Mouse (Mus musculus): ENCODE measurements around the gene Plbd2. TPM values are rescaled to one million over a fixed set of nuclear protein-coding genes. Genes with fewer than 3 reads are reported as not detected.

The Plbd2 gene
- polyA plus RNA-seq, 1 experiment, result 75.3 TPM

GRCm38 (mm10) chr5:120468830-120469229 is 34.6 kb downstream of the Plbd2 start:
- TF ChIP-seq CEBPB (IDR thresholded peaks at IDR 0.05; ENCODE audit: insufficient read depth, poor library complexity, severe bottlenecking) (no peak), MAX (IDR thresholded peaks at IDR 0.05; ENCODE audit: low read depth) (no peak), POLR2A (IDR thresholded peaks at IDR 0.05; ENCODE audit: insufficient read length, low read depth) (no peak), POLR2AphosphoS2 (IDR thresholded peaks at IDR 0.05; ENCODE audit: insufficient read length, low read depth) (no peak), USF1 (IDR thresholded peaks at IDR 0.05; ENCODE audit: low read depth) (no peak), TCF12 (IDR thresholded peaks at IDR 0.05; ENCODE audit: insufficient read depth, poor library complexity, severe bottlenecking) (no peak), MYOD1 (IDR thresholded peaks at IDR 0.05; ENCODE audit: control insufficient read depth in 1 of 3, insufficient read length in 2 of 3, low read depth in 2 of 3) (no peak), E2F4 (IDR thresholded peaks at IDR 0.05; ENCODE audit: insufficient read depth) (no peak), REST (IDR thresholded peaks at IDR 0.05; ENCODE audit: insufficient read depth, insufficient read length) (no peak), MYOG (IDR thresholded peaks at IDR 0.05; ENCODE audit: control insufficient read depth in 1 of 3, insufficient read depth in 1 of 3, insufficient read length in 2 of 3, low read depth in 2 of 3) (no peak)
- H3K27me3 ChIP-seq (ENCODE audit: control insufficient read depth, insufficient read depth, insufficient read length), result peaks cover 36% of the 10 kb centered on the region
- H3K4me3 ChIP-seq, result no peak overlapping the region
- no peak overlapping the region for H3ac ChIP-seq (ENCODE audit: control insufficient read depth, insufficient read length)
- no peaks in the 10 kb centered on the region for H3K79me2 ChIP-seq (ENCODE audit: control insufficient read depth, insufficient read depth)
- no peaks in the 10 kb centered on the region for H3K36me3 ChIP-seq (ENCODE audit: control insufficient read depth, insufficient read depth)
- H3K4me2 ChIP-seq (ENCODE audit: low read depth), result no peak overlapping the region

- no peak overlapping the region for H3K4me3 ChIP-seq
- TF ChIP-seq POLR2AphosphoS2 (IDR thresholded peaks at IDR 0.05; ENCODE audit: insufficient read length, low read depth) (no peak), E2F4 (IDR thresholded peaks at IDR 0.05; ENCODE audit: insufficient read depth) (no peak)
- no peak overlapping the region for H3K4me2 ChIP-seq (ENCODE audit: low read depth)
- no peaks in the 10 kb centered on the region for H3K79me2 ChIP-seq (ENCODE audit: control insufficient read depth, insufficient read depth)
- H3K27me3 ChIP-seq (ENCODE audit: control insufficient read depth, insufficient read depth, insufficient read length), result peaks cover 32% of the 10 kb centered on the region
- no peaks in the 10 kb centered on the region for H3K36me3 ChIP-seq (ENCODE audit: control insufficient read depth, insufficient read depth)
- no peak overlapping the region for H3ac ChIP-seq (ENCODE audit: control insufficient read depth, insufficient read length)
Observed at GRCm38 (mm10) chr5:120468336-120468735, 35.1 kb downstream of the Plbd2 start.

- TF ChIP-seq MYOD1 (IDR thresholded peaks at IDR 0.05; ENCODE audit: control insufficient read depth in 1 of 3, insufficient read length in 2 of 3, low read depth in 2 of 3) (no peak), CEBPB (IDR thresholded peaks at IDR 0.05; ENCODE audit: insufficient read depth, poor library complexity, severe bottlenecking) (no peak), TCF3 (IDR thresholded peaks at IDR 0.05; ENCODE audit: insufficient read length, low read depth) (no peak), MYOG (IDR thresholded peaks at IDR 0.05; ENCODE audit: control insufficient read depth in 1 of 3, insufficient read depth in 1 of 3, insufficient read length in 2 of 3, low read depth in 2 of 3) (no peak), POLR2A (IDR thresholded peaks at IDR 0.05; ENCODE audit: insufficient read length, low read depth) (no peak), USF1 (IDR thresholded peaks at IDR 0.05; ENCODE audit: low read depth) (no peak), POLR2AphosphoS2 (IDR thresholded peaks at IDR 0.05; ENCODE audit: insufficient read length, low read depth) (no peak), MAX (IDR thresholded peaks at IDR 0.05; ENCODE audit: low read depth) (no peak), TCF12 (IDR thresholded peaks at IDR 0.05; ENCODE audit: insufficient read depth, poor library complexity, severe bottlenecking) (no peak)
- H3K79me2 ChIP-seq (ENCODE audit: control insufficient read depth, insufficient read depth), result no peaks in the 10 kb centered on the region
- H3K4me2 ChIP-seq (ENCODE audit: low read depth), result no peak overlapping the region
- H3K27me3 ChIP-seq (ENCODE audit: control insufficient read depth, insufficient read depth, insufficient read length), result peaks cover 27% of the 10 kb centered on the region
- H3ac ChIP-seq (ENCODE audit: control insufficient read depth, insufficient read length), result no peak overlapping the region
- H3K4me3 ChIP-seq, result no peak overlapping the region
- H3K36me3 ChIP-seq (ENCODE audit: control insufficient read depth, insufficient read depth), result no peaks in the 10 kb centered on the region
Observed at GRCm38 (mm10) chr5:120467026-120467425, 36.4 kb downstream of the Plbd2 start.

- Histone ChIP-seq H3K4me3 (no peak overlapping the region), H3K27me3 (ENCODE audit: control insufficient read depth, insufficient read depth, insufficient read length) (peaks cover 30% of the 10 kb centered on the region), H3ac (ENCODE audit: control insufficient read depth, insufficient read length) (no peak overlapping the region), H3K79me2 (ENCODE audit: control insufficient read depth, insufficient read depth) (no peaks in the 10 kb centered on the region), H3K4me2 (ENCODE audit: low read depth) (no peak overlapping the region), H3K36me3 (ENCODE audit: control insufficient read depth, insufficient read depth) (no peaks in the 10 kb centered on the region)
- TF ChIP-seq MYOG (IDR thresholded peaks at IDR 0.05; ENCODE audit: control insufficient read depth in 1 of 3, insufficient read depth in 1 of 3, insufficient read length in 2 of 3, low read depth in 2 of 3), result no peak
Observed at GRCm38 (mm10) chr5:120465860-120466259, 37.6 kb downstream of the Plbd2 start.

DNA sequence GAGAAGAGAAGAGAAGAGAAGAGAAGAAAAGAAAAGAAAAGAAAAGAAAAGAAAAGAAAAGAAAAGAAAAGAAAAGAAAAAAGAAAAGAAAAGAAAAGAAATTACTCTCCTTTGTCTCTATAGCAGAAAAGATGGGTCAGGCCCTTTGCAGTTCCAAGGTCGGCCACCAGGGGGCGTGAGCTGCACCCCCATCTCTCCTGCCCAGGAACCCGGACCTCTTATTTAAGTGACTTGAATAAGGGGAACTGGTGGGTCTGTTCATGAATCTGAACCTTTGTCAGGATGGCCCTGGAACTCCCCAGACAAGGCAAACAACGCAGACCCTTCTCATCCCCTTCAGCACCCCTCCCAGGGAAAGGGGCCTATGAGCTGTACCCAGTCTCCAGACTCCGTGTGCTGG is 38.4 kb downstream of the Plbd2 start:
- TF ChIP-seq MYOG (IDR thresholded peaks at IDR 0.05; ENCODE audit: control insufficient read depth in 1 of 3, insufficient read depth in 1 of 3, insufficient read length in 2 of 3, low read depth in 2 of 3) (no peak), TCF12 (IDR thresholded peaks at IDR 0.05; ENCODE audit: insufficient read depth, poor library complexity, severe bottlenecking) (no peak), MAX (IDR thresholded peaks at IDR 0.05; ENCODE audit: low read depth) (no peak), POLR2A (IDR thresholded peaks at IDR 0.05; ENCODE audit: insufficient read length, low read depth) (no peak), MYOD1 (IDR thresholded peaks at IDR 0.05; ENCODE audit: control insufficient read depth in 1 of 3, insufficient read length in 2 of 3, low read depth in 2 of 3) (no peak), USF1 (IDR thresholded peaks at IDR 0.05; ENCODE audit: low read depth) (no peak), POLR2AphosphoS2 (IDR thresholded peaks at IDR 0.05; ENCODE audit: insufficient read length, low read depth) (no peak), CEBPB (IDR thresholded peaks at IDR 0.05; ENCODE audit: insufficient read depth, poor library complexity, severe bottlenecking) (no peak), REST (IDR thresholded peaks at IDR 0.05; ENCODE audit: insufficient read depth, insufficient read length) (no peak), SRF (IDR thresholded peaks at IDR 0.05; ENCODE audit: control insufficient read depth, insufficient read length, low read depth) (no peak), E2F4 (IDR thresholded peaks at IDR 0.05; ENCODE audit: insufficient read depth) (no peak), TCF3 (IDR thresholded peaks at IDR 0.05; ENCODE audit: insufficient read length, low read depth) (no peak)
- H3K4me2 ChIP-seq (ENCODE audit: low read depth), result no peak overlapping the region
- peaks cover 36% of the 10 kb centered on the region for H3K27me3 ChIP-seq (ENCODE audit: control insufficient read depth, insufficient read depth, insufficient read length)
- no peaks in the 10 kb centered on the region for H3K79me2 ChIP-seq (ENCODE audit: control insufficient read depth, insufficient read depth)
- no peak overlapping the region for H3ac ChIP-seq (ENCODE audit: control insufficient read depth, insufficient read length)
- H3K36me3 ChIP-seq (ENCODE audit: control insufficient read depth, insufficient read depth), result no peaks in the 10 kb centered on the region
- H3K4me3 ChIP-seq, result no peak overlapping the region
